Mouse (Mus musculus): ENCODE measurements around the gene Spaca4.

Gene Spaca4

DNA sequence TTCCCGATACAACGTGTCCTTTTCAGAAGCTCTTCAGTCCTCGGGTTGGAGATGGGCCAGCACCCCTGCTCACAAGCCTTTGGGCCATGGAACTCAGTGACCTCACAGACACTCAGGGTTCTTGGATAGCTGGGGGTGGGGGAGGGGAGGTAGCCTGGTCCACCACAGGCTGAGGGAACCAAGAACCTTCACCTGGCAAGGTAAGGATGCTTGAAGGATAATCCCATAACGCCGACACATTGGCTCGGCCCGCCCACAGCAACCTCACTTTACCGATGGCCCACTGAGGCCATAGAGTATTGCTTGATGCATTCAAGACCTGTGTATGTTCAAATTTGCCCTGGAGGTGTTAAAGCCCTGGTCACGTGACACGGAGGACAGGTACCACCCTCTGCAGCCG, at the start of gene Spaca4:
Spaca4 (minus strand) TSS at position 101 of the 400 bp plus-strand sequence.
- DNase-seq = no peak

DNA sequence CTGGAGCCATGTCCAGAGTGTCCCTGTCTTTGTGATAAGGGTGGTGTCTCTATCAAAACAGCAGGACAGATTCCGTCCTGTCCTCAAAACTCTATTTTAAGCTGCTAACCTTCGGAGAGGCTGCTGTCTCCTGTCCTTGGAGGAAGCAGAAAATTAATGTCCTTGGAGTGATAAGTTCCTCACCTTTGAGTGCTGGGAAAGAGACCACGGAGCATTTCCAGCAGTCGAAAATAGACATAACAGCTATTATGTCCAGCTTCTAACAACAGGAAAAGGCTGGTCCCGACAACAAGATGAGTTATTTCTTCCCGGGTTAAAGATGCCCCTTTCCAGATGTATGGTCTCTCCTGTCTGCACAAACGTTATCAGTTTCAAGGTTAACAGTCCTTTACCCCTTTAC, 49.6 kb upstream of the Spaca4 start:
- DNase-seq = no peak

- no peak for DNase-seq
Observed at GRCm38 (mm10) chr7:45771101-45771500, 45.5 kb upstream of the Spaca4 start.

- DNase-seq = no peak
Observed at GRCm38 (mm10) chr7:45770427-45771082, 44.9 kb upstream of the Spaca4 start.

GRCm38 (mm10) chr7:45767500-45767899, 41.9 kb upstream of the Spaca4 start:
- DNase-seq = no peak

GRCm38 (mm10) chr7:45766764-45767163, 41.2 kb upstream of the Spaca4 start:
- DNase-seq = no peak

DNA sequence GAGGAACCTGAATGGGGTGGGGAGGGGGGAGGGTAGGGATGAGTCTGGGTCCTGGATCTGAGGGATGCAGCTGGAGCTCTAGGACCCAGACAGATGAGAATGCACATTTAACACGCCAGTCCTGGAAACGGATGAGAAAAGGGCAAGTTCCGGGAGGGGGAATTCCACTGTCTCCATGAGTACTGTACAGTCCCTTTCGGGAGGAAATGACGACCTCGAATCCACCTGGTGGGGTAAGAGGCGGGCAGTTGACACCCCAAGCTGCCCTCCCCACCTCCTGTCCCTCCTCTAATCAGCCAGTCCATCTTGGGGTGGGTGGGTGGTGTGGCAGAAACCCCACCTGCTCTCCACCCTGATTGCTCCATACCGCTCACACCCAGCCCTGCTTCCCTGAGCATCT, 40.4 kb upstream of the Spaca4 start:
- no peak for DNase-seq

DNA sequence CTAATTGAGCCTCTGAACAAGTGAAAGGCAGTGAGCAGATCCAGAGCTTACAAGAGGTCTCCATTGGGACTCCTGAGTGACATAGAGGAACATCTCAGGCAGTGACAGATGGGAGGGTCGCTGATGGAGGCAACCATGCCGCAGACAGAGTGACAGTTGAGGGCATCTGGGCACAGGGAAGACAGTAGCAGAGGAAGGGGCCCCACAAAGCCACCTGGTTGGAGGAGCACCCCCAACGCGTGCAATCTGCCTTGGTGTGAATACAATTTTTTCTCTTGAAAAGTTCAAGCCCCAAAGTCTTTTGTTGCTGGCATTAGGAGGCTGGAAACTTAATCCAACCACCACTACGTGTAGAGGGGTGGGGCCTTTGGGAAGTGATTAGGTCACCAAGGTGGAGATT, 34.5 kb upstream of the Spaca4 start:
- no peak for DNase-seq

DNA sequence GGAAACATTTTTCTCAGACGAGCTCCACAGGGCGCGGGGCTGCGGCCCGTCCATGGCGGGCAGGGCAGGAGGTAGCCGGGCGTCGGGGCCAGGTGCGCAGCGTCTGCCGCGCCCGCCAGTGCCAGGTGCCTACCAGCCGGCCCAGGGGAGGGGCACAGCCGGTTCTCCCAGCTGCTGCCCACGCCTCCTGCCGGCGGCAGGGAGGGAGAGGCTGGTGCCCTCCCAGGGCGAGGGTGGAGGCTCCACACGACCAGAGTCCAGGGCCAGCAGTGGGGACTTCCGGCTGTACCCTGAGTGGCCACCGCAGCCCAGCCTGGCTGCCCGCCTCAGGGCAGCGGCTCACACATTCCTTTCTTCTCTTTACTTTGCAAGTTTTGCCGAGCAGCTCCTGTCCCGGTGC, 33.8 kb upstream of the Spaca4 start:
- no peak for DNase-seq

DNA sequence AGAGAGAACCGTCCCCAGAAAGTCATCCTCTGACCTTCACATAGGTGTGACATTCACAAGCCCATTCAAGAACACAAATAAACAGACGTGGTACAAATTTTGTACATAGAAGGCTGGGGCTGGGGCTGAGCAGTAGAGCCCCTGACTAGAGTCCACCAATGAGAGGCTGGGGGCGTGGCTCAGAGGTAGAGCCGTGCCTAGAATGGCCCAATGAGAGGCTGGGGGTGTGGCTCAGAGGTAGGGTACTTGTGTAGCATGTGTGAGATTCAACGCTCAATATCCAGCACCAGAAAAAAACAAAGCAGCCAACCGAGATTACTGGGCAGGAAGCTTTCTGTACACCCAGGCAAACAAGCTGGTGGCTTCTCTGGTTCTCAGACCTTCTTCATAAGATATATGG, 30.1 kb upstream of the Spaca4 start:
- no peak for DNase-seq

- DNase-seq = no peak
Observed at GRCm38 (mm10) chr7:45750162-45750561, 24.5 kb upstream of the Spaca4 start.

GRCm38 (mm10) chr7:45749401-45749800, 23.8 kb upstream of the Spaca4 start:
- no peak for DNase-seq

DNA sequence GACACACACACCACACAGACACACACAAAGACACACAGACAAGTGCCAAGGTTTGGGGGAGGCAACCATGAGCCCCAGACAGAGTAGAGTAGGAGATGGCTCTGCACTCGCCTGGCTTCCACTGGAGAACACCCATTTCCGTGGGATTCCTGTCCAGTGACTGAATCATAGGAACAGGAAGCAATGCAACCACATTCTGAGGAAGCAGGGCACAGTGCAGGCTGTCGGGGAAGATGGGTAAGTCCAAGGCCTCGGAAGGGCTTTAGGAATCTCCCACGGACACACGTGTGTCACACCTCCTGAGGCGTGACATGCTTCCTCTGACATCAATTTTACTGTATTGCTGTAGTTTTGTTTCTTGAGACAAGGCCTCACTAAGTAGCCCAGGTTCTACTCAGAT, 22.5 kb upstream of the Spaca4 start:
- DNase-seq = no peak

DNA sequence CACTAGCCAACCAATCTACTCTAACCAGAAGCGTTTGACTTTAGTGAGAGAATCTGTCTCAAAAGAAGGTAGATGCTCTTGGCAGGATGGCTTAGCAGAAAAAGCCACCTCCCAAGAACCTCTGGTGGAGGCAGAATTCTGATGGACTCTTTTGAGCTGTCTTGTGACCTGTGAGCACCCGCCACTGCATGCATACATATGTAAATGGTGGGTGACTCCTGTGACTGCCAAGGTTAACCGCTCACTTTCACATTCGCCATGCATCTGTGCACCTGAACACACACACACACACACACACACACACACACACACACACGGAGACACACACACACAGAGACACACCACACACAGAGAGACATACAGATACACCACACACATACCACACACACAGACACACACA, 21.8 kb upstream of the Spaca4 start:
- DNase-seq = no peak

GRCm38 (mm10) chr7:45746518-45746917, 20.9 kb upstream of the Spaca4 start:
- no peak for DNase-seq

DNA sequence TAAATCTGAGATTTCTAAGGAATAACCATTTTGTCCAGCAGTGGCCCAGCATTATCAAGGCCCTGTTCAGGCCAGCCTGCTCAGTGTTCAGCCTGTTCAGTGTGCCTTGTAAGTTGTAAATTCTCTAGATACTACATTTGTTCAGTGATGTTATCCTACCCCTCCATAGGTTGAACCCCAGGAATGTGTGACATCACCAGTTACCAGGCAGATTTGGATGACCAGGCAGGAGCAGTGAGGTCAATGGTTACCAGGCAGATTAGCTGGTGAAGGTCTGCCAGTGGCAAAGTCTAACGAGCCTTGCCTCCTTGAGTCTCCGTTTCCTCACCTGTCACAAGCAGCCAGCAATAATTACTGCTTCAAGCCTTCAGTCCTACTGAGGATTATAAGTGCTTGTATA, 18.8 kb upstream of the Spaca4 start:
- peak; percentile 90 for DNase-seq

DNA sequence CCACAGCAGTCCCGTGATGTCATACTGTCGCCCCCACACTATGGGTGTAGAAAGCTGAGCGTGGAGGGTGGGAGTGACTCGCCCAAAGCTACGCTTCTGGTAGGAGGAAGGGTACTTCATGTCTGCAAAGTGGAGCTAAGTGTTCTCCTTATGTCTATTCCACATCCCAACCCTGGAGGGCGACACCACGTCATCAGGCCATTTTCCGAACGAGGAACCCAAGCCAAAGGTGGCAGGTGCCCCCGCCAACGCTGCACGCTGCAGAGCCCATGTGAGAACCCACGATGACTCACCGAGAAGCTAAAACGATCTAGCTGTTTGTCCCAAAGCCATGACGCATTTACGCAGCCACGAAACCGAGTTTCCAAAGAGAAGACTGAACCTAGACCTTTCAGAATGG, 16.7 kb upstream of the Spaca4 start:
- DNase-seq = peak; percentile 71

GRCm38 (mm10) chr7:45741777-45742176, 16.2 kb upstream of the Spaca4 start:
- no peak for DNase-seq

DNA sequence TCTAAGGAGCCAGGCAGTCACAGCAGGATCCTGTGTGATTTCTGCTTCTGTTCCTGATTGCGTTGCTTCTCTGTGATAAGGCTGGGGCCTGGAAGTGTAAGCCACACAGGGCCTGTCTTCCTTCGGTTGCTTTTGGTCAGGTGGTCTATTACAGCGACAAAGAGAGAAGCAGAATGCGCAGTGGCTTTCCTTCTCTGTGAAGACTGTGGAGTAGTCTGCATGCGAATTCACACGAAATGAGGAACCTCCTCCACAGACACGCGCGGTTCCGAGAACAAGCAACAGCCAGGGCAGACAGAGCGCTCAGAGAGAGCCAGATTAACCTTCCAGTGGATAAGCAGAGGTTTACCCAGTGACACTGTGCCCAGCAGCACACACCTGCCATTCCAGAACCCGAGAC, 15.7 kb upstream of the Spaca4 start:
- DNase-seq = no peak

- DNase-seq = no peak
Observed at GRCm38 (mm10) chr7:45739820-45740219, 14.2 kb upstream of the Spaca4 start.

DNA sequence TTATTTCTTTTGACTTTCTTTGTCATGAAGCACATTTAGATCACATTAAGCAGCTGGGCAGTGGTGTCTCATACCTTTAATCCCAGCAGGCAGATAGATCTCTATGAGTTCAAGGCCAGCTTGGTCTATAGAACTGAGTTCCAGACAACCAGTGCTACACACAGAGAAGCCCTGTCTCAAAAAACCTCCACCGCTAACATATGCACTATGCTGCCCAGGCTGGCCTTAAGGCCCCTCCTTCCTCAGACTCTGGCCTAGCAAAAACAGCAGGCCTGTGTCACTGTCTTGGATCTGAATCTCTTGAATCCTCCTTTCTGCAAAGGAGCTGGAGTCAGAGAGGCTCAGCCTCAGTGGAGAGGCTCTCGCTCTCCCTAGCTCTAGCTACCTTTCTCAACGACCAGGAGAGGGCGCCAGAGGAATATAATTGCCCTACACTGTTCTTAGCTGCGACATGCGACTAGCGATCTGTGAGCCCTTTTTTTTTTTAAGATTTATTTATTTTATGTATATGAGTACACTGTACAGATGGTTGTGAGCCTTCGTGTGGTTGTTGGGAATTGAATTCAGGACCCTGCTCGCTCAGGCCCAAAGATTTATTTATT, 13.7 kb upstream of the Spaca4 start:
- DNase-seq = peak; percentile 87

GRCm38 (mm10) chr7:45733477-45733876, 7.9 kb upstream of the Spaca4 start:
- no peak for DNase-seq

- DNase-seq = no peak
Observed at GRCm38 (mm10) chr7:45730727-45731431, 5.3 kb upstream of the Spaca4 start.

- DNase-seq = no peak
Observed at GRCm38 (mm10) chr7:45727625-45728024, 2.0 kb upstream of the Spaca4 start.
